Mouse (Mus musculus) forebrain, embryonic 16.5 days (tissue): Measurements from ENCODE around the gene Rasd2. TPM values are rescaled to one million over a fixed set of nuclear protein-coding genes. Genes with fewer than 3 reads are reported as not detected.
A peak's percentile ranks its signal among the peaks of the same experiment; 100 is the strongest.

Source experiments
- ATAC-seq: fragments of 200-750 bp; cut with Nextera tagmentation; 2 replicates; pipeline ENCODE4 v1.8.0; 2017; ENCODE audit warnings: mild to moderate bottlenecking, moderate library complexity
- H3K27ac ChIP-seq: fragments of 300-500 bp; sonication (generic); 2 replicates; pipeline ENCODE4 v1.5.1; 2014; ENCODE audit warnings: low read length, control low read depth
- H3K27me3 ChIP-seq: fragments of 300-500 bp; sonication (generic); replicated peaks from 2 replicates; pipeline ENCODE4 v1.6.1; 2014; ENCODE audit warnings: low read length; ENCODE audit not compliant: control insufficient read depth, insufficient read depth
- H3K36me3 ChIP-seq: fragments of 300-500 bp; sonication (generic); 2 replicates; pipeline ENCODE4 v1.6.1; 2014; ENCODE audit not compliant: control insufficient read depth, insufficient read depth
- H3K4me1 ChIP-seq: fragments of 300-500 bp; sonication (generic); replicated peaks from 2 replicates; pipeline ENCODE4 v1.6.1; 2014; ENCODE audit warnings: low read length; ENCODE audit not compliant: control insufficient read depth, insufficient read depth
- H3K4me2 ChIP-seq: fragments of 300-500 bp; sonication (generic); 2 replicates; pipeline ENCODE4 v1.6.1; 2014; ENCODE audit warnings: mild to moderate bottlenecking, low read length, control low read depth
- H3K4me3 ChIP-seq: fragments of 300-500 bp; sonication (generic); replicated peaks from 2 replicates; pipeline ENCODE4 v1.5.1; 2014; ENCODE audit warnings: mild to moderate bottlenecking, low read length, control low read depth
- H3K9ac ChIP-seq: fragments of 300-500 bp; sonication (generic); replicated peaks from 2 replicates; pipeline ENCODE4 v1.6.1; 2014; ENCODE audit warnings: low read depth, low read length, control low read depth
- H3K9me3 ChIP-seq: fragments of 300-500 bp; sonication (generic); 2 replicates; pipeline ENCODE4 v1.6.1; 2016; ENCODE audit warnings: low read length; ENCODE audit not compliant: control insufficient read depth
- WGBS: fragments of 180-500 bp; shearing (Covaris S2); extraction: QIAGEN DNeasy Blood & Tissue Kit; methylation state at CpG from one replicate; pipeline ENCODE4 v1.1.7; 2014; 5-methylcytosine and 5-hydroxymethylcytosine counted together
- polyA plus RNA-seq: library from polyadenylated mRNA; unstranded; fragments of >200 nt; fragmentation: Nextera tagmentation; extraction: Ambion mirVana; gene quantifications from 2 replicates; pipeline ENCODE4 v1.2.1, GENCODE M21; 2015

The Rasd2 gene
- polyA plus RNA-seq, 1 experiment from 2014 or later: 1.4 TPM

DNA sequence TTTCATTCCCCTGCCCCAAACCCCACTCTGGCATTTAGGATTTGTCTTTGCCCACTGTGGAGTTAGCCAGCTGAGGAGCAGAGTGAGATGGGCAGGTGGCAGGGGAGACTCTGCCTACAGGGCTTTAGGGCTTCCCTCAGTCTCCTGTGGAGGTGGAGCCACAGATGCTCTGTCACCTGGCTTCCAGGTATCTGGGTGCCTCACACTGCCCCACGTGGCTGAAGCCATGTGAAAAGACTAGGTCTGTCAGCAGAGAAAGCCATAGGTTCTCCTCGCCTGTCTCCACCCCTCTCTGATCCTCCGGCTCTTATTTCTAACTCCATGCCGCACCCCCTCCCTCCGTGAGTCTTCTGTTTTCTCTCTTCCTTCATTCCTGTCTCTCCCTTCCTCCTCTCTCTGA, 2.2 kb downstream of the Rasd2 start:
- peaks cover 31% of the 10 kb centered on the region for H3K27me3 ChIP-seq
- H3K27ac ChIP-seq: no peak overlapping the region
- H3K4me1 ChIP-seq: peaks cover 20% of the 10 kb centered on the region
- H3K4me3 ChIP-seq: no peak overlapping the region
- H3K4me2 ChIP-seq: no peak overlapping the region
- no peak overlapping the region for H3K9ac ChIP-seq
- ATAC-seq: no peak
- no peaks in the 10 kb centered on the region for H3K36me3 ChIP-seq
- no peaks in the 10 kb centered on the region for H3K9me3 ChIP-seq
- WGBS: 20% methylated on average over 5 of the region's 5 CpGs

DNA sequence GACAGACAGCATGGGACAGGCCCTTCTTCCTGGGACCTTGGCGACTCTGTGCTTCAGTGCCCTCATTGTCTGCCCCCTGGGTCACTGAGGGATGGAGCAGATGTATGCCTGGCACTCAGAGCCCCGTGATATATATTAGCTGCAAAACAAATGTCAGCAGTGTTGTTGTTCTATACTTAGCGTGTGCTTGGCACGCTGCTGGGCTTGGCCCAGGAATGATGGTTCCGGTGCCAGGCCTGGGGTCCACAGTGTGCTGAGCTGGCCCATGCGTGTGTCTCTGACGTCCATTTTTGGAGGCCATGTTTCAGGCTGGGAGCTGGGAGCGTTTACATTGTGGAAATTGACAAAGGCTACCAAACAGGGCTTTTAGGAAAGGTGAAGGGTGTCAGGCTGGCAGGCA, 3.1 kb downstream of the Rasd2 start:
- H3K4me1 ChIP-seq: peaks cover 20% of the 10 kb centered on the region
- no peak overlapping the region for H3K9ac ChIP-seq
- no peaks in the 10 kb centered on the region for H3K9me3 ChIP-seq
- ATAC-seq: no peak
- H3K4me3 ChIP-seq: no peak overlapping the region
- no peaks in the 10 kb centered on the region for H3K36me3 ChIP-seq
- H3K27ac ChIP-seq: no peak overlapping the region
- 71% methylated on average over 8 of the region's 8 CpGs for WGBS
- no peak overlapping the region for H3K4me2 ChIP-seq
- peaks cover 31% of the 10 kb centered on the region for H3K27me3 ChIP-seq

DNA sequence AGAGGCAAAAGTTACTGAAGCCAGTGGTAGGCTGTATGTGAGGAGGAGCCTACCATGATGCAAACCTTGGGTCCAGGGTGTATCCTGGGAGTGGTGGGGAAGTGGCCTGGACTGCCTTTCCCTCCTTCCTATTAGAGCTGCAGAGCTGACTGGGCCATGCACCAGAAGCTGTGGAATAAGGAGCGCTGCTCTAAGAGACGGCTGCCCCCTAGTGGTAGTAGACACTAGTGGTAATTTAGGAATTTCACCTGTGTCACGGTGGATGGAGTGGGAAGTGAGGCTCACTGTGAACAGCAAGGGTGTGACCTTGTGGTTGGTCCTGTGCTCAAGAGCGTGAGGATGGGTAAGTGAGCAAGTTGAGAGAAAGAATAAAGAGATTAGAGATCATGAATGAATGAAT, 4.2 kb downstream of the Rasd2 start:
- 11% methylated on average over 4 of the region's 4 CpGs for WGBS
- Histone ChIP-seq H3K27me3 (peaks cover 27% of the 10 kb centered on the region), H3K4me3 (no peak overlapping the region), H3K4me1 (peaks cover 15% of the 10 kb centered on the region), H3K4me2 (no peak overlapping the region), H3K27ac (no peak overlapping the region), H3K36me3 (no peaks in the 10 kb centered on the region), H3K9ac (no peak overlapping the region), H3K9me3 (no peaks in the 10 kb centered on the region)
- no peak for ATAC-seq

DNA sequence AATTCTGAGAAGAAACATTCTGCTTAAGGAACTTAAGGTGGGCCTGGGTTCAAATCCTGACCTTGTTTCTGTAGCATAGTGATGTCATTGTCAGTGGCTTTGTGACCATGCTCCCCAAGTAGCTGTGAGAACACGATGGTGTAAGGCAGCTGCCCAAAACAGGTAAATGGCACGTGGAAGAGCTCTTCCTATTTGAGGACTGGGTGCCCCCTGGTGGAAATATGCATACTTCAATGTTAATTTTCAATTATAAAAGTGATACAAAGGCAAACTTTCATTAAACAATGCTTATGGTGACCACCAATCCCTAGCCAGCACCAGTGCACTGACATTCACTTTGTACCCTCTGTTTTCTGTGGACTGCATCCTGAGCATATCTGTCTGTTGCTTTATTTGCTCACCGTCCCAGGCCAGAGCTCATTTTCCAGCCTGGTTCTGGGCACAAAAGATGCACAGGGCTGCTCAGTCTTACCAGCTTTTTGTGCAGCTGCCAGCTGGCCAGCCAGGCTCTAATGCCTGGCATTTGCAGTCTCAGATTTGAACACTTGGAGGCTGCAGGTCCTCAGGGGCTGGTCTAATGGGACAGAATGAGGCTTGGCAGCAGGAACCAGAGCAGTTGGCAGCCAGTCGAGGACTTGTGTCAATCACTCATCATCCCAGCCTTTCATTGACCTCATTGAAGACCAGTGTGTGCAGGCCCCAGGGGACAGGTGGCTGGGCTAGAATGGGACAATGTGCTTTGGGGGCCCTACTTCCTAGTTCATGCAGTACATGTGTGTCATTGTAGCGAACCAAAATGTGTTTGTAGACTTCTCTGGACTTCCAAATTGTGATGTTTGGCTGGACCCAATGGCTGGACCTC, 6.4 kb downstream of the Rasd2 start:
- WGBS: 29% methylated on average over 5 of the region's 5 CpGs
- peaks cover 9% of the 10 kb centered on the region for H3K27me3 ChIP-seq
- no peak overlapping the region for H3K4me2 ChIP-seq
- H3K4me3 ChIP-seq: no peak overlapping the region
- no peak overlapping the region for H3K27ac ChIP-seq
- no peak overlapping the region for H3K9ac ChIP-seq
- ATAC-seq: peak; percentile 83
- peaks cover 7% of the 10 kb centered on the region for H3K4me1 ChIP-seq
- no peaks in the 10 kb centered on the region for H3K9me3 ChIP-seq
- H3K36me3 ChIP-seq: no peaks in the 10 kb centered on the region

DNA sequence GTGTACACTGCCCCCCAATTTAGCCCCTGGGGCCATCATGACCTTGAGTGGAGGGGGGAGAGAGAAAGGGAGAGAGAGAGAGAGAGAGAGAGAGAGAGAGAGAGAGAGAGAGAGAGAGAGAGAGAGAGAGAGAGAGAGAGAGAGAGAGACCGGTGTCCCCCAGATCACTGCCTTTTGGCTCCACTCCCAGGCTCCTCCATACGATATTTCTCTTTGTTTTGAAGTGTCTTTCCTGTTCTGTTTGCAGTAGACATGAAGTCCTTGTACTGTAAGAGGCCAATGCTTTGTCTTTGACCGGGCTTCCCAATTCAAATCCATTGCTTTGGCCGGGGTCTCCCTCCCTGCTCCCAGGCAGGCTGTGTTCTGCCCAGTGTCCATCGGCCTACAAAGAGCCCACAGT, 8.9 kb downstream of the Rasd2 start:
- Histone ChIP-seq H3K27ac (no peak overlapping the region), H3K4me2 (no peak overlapping the region), H3K4me3 (no peak overlapping the region), H3K9me3 (no peaks in the 10 kb centered on the region), H3K36me3 (no peaks in the 10 kb centered on the region), H3K27me3 (no peaks in the 10 kb centered on the region), H3K9ac (no peak overlapping the region), H3K4me1 (peaks cover 7% of the 10 kb centered on the region)
- 73% methylated on average over 5 of the region's 5 CpGs for WGBS
- ATAC-seq: no peak

DNA sequence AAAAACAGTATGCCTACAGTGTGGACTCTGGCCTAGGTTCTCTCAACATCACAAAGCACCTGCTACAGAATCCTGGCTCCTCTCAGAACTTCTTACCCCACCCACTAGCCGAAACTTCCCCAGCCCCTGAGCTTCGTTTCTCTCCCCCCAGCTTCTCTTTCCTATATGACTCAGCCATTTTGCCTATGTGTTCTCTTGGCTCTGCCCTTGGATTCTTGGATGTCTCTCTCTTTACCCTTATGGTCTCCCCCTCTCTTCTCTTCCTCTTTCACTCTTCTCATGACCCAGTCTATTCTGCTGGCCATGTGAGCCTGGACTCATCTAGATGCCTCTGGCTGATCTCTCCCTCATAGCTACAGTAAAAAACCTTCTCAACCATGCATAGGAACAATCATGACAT, 13.0 kb downstream of the Rasd2 start:
- WGBS: 83% methylated on average over 2 of the region's 2 CpGs
- H3K27me3 ChIP-seq: no peaks in the 10 kb centered on the region
- no peaks in the 10 kb centered on the region for H3K9me3 ChIP-seq
- no peak overlapping the region for H3K27ac ChIP-seq
- no peaks in the 10 kb centered on the region for H3K36me3 ChIP-seq
- no peaks in the 10 kb centered on the region for H3K4me1 ChIP-seq
- H3K4me3 ChIP-seq: no peak overlapping the region
- no peak overlapping the region for H3K9ac ChIP-seq
- no peak overlapping the region for H3K4me2 ChIP-seq
- ATAC-seq: no peak

DNA sequence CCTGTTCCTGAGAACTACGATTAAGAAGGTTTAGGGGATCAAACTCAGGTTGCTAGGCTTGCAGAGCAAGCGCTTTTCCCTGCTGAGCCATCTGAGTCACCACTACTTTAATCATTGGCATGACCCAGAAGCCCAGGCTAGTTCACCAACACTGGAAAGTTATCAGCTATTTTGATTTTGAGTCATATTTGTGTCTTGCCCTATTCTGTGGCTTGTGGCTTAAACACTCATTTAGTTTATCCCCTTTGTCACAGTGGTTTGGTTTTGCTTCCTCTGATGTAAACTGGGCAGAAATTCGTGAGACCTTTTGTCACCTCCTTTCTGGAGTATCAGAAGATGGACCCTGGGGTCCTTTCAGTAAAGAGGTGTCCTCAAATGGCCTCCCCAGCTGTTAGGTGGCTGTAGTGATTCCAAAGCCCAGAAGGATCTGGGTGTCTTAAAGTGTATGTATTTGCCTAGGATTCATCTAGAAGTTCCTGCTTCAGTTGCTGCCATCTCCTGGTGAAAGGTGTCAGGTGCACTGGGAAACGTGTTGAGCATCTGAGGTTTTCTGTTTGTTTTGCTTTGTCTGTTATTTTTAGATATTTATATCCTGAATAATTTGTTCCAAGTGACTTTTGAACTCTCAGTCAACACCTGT, 20.3 kb downstream of the Rasd2 start:
- Histone ChIP-seq H3K4me3 (no peak overlapping the region), H3K9ac (no peak overlapping the region), H3K4me1 (no peaks in the 10 kb centered on the region), H3K36me3 (no peaks in the 10 kb centered on the region), H3K27me3 (no peaks in the 10 kb centered on the region), H3K27ac (no peak overlapping the region), H3K4me2 (no peak overlapping the region), H3K9me3 (no peaks in the 10 kb centered on the region)
- WGBS: 64% methylated on average over 4 of the region's 4 CpGs
- ATAC-seq: 0 out of 2 replicates have a peak, but pooled peaks have one; percentile 58

DNA sequence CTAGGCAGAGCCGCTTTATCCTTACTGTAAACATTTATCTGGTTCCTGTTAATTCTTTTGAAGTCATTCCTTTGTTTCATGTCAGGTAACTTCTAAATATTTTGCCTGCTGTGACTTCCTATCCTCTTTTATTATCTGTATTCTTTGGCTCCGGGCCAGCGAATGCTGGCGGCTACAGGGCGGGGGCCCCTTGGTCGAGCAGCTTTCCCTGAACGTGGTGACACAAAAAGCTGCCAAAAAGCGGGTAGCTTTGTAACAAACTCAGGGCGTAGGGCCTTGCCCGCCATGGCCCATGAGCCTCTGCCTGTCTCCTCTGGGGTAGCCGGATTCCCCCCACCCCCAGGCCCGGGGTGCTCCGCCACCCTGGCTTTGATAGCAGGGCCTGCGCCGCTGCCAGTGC, 33.6 kb downstream of the Rasd2 start:
- no peak overlapping the region for H3K9ac ChIP-seq
- H3K9me3 ChIP-seq: peaks cover 2% of the 10 kb centered on the region
- no peaks in the 10 kb centered on the region for H3K4me1 ChIP-seq
- no peaks in the 10 kb centered on the region for H3K27me3 ChIP-seq
- H3K36me3 ChIP-seq: no peaks in the 10 kb centered on the region
- H3K4me3 ChIP-seq: no peak overlapping the region
- H3K4me2 ChIP-seq: no peak overlapping the region
- ATAC-seq: no peak
- H3K27ac ChIP-seq: no peak overlapping the region
- 92% methylated on average over 15 of the region's 15 CpGs for WGBS

DNA sequence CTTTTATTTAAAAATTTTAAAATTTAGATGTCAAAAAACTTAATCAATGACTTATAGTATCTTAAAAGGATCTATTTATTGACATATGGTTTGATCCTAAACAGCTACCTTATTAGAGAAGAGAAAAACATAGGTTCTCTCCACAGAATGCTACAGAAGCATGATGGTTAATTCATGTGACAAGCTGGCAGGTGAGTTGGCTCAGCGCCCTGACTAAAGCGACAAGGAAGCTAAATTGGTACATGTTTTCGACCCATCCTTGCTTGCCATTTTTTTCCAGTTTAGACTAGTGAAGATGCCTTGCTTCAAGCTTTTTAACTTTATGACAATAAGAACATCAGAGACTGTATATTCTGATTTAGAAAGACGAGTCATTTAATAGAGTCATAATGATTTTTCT, 35.4 kb downstream of the Rasd2 start:
- H3K4me3 ChIP-seq: no peak overlapping the region
- H3K9ac ChIP-seq: no peak overlapping the region
- H3K4me2 ChIP-seq: no peak overlapping the region
- H3K36me3 ChIP-seq: no peaks in the 10 kb centered on the region
- H3K27ac ChIP-seq: no peak overlapping the region
- peaks cover 2% of the 10 kb centered on the region for H3K9me3 ChIP-seq
- no peaks in the 10 kb centered on the region for H3K27me3 ChIP-seq
- 88% methylated on average over 4 of the region's 4 CpGs for WGBS
- no peak for ATAC-seq
- no peaks in the 10 kb centered on the region for H3K4me1 ChIP-seq
